Mouse (Mus musculus): ENCODE data around the gene Rdm1. TPM values are rescaled to one million over a fixed set of nuclear protein-coding genes. Genes with fewer than 3 reads are reported as not detected.
"Not testable (repeated sequence)": the region's sequence is repeated elsewhere in the genome, so short reads cannot be mapped to it uniquely, and the experiment has no call there.

Rdm1 gene
- 13.7 and 25.0 TPM in 2 replicates for polyA plus RNA-seq (2012; rRNA removed)

- TF ChIP-seq POLR2A (IDR thresholded peaks at IDR 0.05; ENCODE audit: borderline replicate concordance, extremely low read depth, insufficient read depth, insufficient read length, poor library complexity, severe bottlenecking) (peak; percentile 61; the same call in 1 of the 2 replicates), CTCF (IDR thresholded peaks at IDR 0.05; ENCODE audit: borderline replicate concordance, extremely low read depth, insufficient read depth, insufficient read length) (no peak)
Observed at GRCm38 (mm10) chr11:101626995-101627856, at the start of gene Rdm1. TSS of gene Rdm1 (plus strand) at chr11:101627195.

DNA sequence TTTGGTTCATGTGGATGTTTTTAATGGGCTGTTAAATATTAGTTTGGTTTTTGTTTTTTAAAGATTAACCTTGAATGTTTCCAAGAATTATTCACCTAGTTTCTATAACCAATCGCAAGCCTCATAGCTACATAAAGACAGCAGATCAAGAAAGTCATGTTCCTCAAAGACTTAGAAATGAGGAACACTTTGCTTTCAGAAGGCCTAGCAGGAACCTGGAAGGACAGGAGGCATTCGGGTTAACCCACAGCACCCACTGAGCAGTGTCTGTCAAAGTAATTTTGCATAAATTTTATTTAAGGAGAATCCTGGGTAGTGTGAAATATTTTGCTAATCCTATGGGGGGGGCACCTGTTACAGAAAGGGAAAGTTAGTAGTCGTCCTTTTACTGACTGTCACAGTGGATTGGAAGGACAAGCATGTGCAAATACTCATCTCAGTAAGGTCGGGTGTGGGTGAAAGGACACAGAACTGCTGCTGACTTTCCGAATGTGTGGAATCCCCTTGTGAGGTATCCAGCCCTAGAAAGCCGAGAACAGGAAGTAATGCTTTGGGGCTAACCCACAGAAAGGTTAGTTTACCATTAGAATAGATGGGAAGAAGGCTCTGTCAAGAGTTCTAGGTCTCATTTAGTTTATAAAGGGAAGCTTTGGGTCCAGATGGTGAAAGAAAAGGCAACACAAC, 45.8 kb upstream of the Rdm1 start:
- TF ChIP-seq POLR2A (IDR thresholded peaks at IDR 0.05; ENCODE audit: borderline replicate concordance, extremely low read depth, insufficient read depth, insufficient read length, poor library complexity, severe bottlenecking), result no peak
- TF ChIP-seq CTCF (IDR thresholded peaks at IDR 0.05; ENCODE audit: borderline replicate concordance, extremely low read depth, insufficient read depth, insufficient read length), result no peak

More at GRCm38 (mm10) chr11:101626995-101627856, at the start of gene Rdm1:
- peak; percentile 96 for DNase-seq (ENCODE audit: low read depth)

GRCm38 (mm10) chr11:101582054-101583035, 44.6 kb upstream of the Rdm1 start, which contains the start of gene Tmem106a:
TSS of gene Tmem106a (plus strand) at chr11:101582242.
- DNase-seq (ENCODE audit: low read depth), result peak; percentile 66
- TF ChIP-seq CTCF (IDR thresholded peaks at IDR 0.05; ENCODE audit: borderline replicate concordance, extremely low read depth, insufficient read depth, insufficient read length) (no peak), POLR2A (IDR thresholded peaks at IDR 0.05; ENCODE audit: borderline replicate concordance, extremely low read depth, insufficient read depth, insufficient read length, poor library complexity, severe bottlenecking) (no peak)

More for the DNA sequence above, 45.8 kb upstream of the Rdm1 start:
- no peak for DNase-seq (ENCODE audit: low read depth)

DNA sequence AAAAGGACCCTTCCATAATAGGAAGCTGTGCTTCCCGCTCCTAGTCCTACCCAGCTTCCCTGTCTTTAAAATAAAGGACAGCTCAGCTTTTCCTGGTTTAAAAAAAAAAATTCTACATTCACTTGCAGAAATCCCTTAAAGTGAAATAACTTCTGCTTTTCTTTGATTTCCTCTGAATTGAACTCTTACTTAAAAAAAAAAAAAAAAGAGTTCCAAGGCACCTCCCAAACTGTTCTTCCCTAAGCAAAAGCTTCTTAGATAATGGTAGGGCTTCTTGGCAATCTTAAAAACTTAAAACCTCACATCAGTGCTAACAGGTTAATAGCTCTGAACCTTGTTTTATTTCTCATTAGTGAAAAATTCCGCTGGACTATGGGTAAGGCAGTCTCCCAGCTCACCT, 43.8 kb upstream of the Rdm1 start:
- TF ChIP-seq CTCF (IDR thresholded peaks at IDR 0.05; ENCODE audit: borderline replicate concordance, extremely low read depth, insufficient read depth, insufficient read length), result no peak
- no peak for TF ChIP-seq POLR2A (IDR thresholded peaks at IDR 0.05; ENCODE audit: borderline replicate concordance, extremely low read depth, insufficient read depth, insufficient read length, poor library complexity, severe bottlenecking)
- DNase-seq (ENCODE audit: low read depth), result no peak

- not testable (repeated sequence) for DNase-seq (ENCODE audit: low read depth)
Observed at GRCm38 (mm10) chr11:101585031-101585430, 42.0 kb upstream of the Rdm1 start.

GRCm38 (mm10) chr11:101585805-101586204, 41.2 kb upstream of the Rdm1 start:
- DNase-seq (ENCODE audit: low read depth), result no peak
- no peak for TF ChIP-seq CTCF (IDR thresholded peaks at IDR 0.05; ENCODE audit: borderline replicate concordance, extremely low read depth, insufficient read depth, insufficient read length)
- no peak for TF ChIP-seq POLR2A (IDR thresholded peaks at IDR 0.05; ENCODE audit: borderline replicate concordance, extremely low read depth, insufficient read depth, insufficient read length, poor library complexity, severe bottlenecking)

DNA sequence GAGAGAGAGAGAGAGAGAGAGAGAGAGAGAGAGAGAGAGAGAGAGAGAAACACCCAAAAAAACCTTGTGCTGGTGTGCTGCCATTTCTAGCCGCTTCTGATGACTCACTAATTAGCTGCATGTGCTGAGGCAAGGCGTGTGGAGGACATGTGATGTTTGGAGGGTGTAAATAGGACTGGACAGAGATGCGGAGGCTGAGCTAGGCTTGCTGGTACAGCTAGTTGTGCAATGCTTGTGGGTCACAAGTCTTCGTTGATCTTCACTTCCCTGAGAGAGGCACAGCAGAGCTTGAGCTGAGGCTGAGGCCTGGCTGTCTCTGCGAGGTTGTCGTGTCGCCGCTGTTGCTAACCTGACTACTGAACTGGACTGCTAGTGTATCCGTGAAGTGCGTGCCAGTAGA, 39.3 kb upstream of the Rdm1 start:
- no peak for TF ChIP-seq CTCF (IDR thresholded peaks at IDR 0.05; ENCODE audit: borderline replicate concordance, extremely low read depth, insufficient read depth, insufficient read length)
- TF ChIP-seq POLR2A (IDR thresholded peaks at IDR 0.05; ENCODE audit: borderline replicate concordance, extremely low read depth, insufficient read depth, insufficient read length, poor library complexity, severe bottlenecking), result no peak
- DNase-seq (ENCODE audit: low read depth), result no peak

DNA sequence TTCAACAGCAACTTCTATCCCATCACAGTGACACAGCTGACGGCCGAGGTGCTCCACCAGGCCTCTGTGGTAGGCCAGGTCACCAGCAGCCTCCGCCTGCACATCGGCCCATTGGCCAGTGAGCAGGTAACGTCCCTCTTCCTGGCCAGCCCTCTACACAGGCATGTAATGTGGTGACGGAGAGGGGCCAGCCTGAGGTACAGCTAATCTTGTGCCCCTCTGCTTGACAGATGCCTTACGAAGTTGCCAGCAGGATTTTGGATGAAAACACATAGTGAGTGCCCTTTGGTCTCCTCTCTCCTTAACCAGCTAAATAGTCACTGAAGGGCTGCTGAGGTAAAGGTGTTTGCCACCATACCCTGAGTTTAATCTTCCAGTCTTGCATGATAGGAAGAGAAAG, 38.1 kb upstream of the Rdm1 start:
- TF ChIP-seq CTCF (IDR thresholded peaks at IDR 0.05; ENCODE audit: borderline replicate concordance, extremely low read depth, insufficient read depth, insufficient read length) (no peak), POLR2A (IDR thresholded peaks at IDR 0.05; ENCODE audit: borderline replicate concordance, extremely low read depth, insufficient read depth, insufficient read length, poor library complexity, severe bottlenecking) (no peak)

GRCm38 (mm10) chr11:101589444-101589843, 37.6 kb upstream of the Rdm1 start:
- DNase-seq (ENCODE audit: low read depth), result peak; percentile 56
- TF ChIP-seq CTCF (IDR thresholded peaks at IDR 0.05; ENCODE audit: borderline replicate concordance, extremely low read depth, insufficient read depth, insufficient read length) (peak; percentile 81), POLR2A (IDR thresholded peaks at IDR 0.05; ENCODE audit: borderline replicate concordance, extremely low read depth, insufficient read depth, insufficient read length, poor library complexity, severe bottlenecking) (no peak)

More for the DNA sequence above, 38.1 kb upstream of the Rdm1 start:
- no peak for DNase-seq (ENCODE audit: low read depth)

DNA sequence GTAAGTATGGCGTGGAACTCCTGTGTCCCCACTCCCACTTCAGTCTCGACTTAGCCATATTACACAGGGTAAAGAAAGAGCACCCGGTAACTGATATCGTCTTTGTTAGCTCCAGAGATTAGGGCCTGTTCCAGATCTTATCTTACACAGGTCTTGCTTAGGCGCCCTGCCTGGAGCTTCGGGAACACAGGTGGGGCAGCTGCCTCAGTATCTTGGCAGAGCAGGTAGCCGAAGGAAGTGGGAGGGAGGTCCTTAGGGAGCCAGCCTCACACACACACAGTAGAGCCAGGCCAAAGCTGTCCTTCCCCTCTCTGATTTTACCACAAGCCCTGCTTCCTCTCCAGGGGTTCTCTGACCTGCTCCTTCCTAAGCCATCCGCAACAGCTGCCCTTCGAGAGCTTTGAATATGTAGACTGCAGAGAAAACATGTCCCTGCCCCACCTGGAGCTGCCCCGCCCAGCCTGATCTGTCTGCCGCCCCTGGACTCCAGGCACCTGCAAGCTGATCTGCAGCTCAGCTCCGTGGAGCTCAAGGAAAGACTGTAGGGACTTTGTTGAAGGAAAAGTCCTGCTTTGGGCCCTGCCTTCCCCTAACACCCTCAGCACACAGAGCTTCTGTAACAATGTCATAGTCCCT, 36.9 kb upstream of the Rdm1 start:
- DNase-seq (ENCODE audit: low read depth), result no peak
- TF ChIP-seq POLR2A (IDR thresholded peaks at IDR 0.05; ENCODE audit: borderline replicate concordance, extremely low read depth, insufficient read depth, insufficient read length, poor library complexity, severe bottlenecking), result no peak
- TF ChIP-seq CTCF (IDR thresholded peaks at IDR 0.05; ENCODE audit: borderline replicate concordance, extremely low read depth, insufficient read depth, insufficient read length), result no peak

Data from brain, embryonic 14.5 days (tissue).